Mouse (Mus musculus): ENCODE measurements at regions not wholly inside any gene's neighbourhood (a gene's known extent, or its start where the extent isn't known, plus 50 kb on each side); places are given as distances from the start of the nearest gene placed in this dataset.

DNA sequence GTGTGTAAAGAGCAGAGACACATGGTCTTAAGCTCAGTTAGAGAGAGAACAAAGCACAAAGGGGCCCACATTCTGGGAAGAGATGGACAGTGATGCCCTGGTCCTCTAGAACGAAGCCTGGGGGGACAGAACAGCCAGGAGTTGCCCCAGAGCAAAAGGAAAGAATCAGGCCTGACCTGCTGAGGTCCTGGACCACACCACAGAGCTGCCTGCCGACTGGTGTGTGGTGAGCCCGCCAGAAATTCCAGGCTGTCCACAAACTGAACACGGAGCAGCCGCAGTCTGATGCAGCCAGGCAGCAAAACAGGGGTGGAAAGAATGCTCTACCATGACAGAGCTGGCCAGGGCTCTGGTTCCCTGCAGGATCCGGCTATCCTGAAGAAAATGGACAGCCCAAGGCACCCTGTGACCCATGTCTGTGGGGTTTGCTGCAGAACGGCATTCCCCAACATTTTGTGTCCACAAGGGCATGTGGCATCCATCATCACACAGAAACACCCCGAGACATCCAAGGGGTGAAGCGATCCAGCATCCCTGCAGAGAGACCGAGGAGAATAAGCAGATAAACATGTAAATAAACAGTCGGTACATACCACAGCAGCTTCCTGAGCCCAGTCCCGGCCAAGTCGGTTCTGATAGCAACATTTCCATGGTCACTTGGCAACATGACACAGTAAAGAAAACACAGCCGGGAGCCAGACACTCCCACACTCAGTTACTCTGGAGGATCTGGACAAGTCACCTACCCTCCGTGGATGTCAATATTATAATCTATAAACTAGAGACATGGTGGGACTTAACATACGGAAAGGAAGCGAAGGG is 65.3 kb upstream of the Pomp start:
- no peak overlapping the region for H3K27ac ChIP-seq
- no peak overlapping the region for H3K9ac ChIP-seq
- H3K9me3 ChIP-seq = no peaks in the 10 kb centered on the region
- H3K4me2 ChIP-seq (replicated peaks) = no peak overlapping the region
- no peaks in the 10 kb centered on the region for H3K36me3 ChIP-seq
- H3K4me3 ChIP-seq = no peak overlapping the region
- ATAC-seq (ENCODE audit: low FRiP score, low read depth) = no peak
- no peaks in the 10 kb centered on the region for H3K27me3 ChIP-seq
- no peaks in the 10 kb centered on the region for H3K4me1 ChIP-seq
- 77% methylated on average over 17 of the region's 17 CpGs for WGBS

DNA sequence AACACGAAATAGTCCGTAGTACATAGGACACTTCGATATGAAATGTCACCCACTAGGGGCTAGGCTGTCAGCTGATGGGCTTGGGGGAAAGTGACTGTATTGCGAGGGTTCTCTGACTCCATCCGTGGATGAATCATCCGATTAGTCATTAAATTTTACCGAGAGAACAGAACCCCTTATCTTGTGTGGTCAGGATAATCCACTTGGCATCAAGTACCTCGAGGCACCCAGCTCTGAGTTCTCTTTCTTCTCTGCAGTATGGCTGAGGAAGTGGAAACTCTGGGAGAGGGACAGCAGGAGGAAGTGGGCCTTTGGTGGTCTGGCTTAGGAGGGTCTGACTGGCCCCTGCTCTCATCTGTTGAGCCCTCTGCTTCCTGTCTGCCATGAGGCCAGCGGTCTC is 67.2 kb upstream of the Pomp start:
- H3K27ac ChIP-seq = no peak overlapping the region
- H3K4me1 ChIP-seq = no peaks in the 10 kb centered on the region
- 75% methylated on average over 9 of the region's 9 CpGs for WGBS
- H3K9me3 ChIP-seq = no peaks in the 10 kb centered on the region
- ATAC-seq (ENCODE audit: low FRiP score, low read depth) = no peak
- H3K36me3 ChIP-seq = no peaks in the 10 kb centered on the region
- H3K27me3 ChIP-seq = no peaks in the 10 kb centered on the region
- no peak overlapping the region for H3K4me2 ChIP-seq (replicated peaks)
- no peak overlapping the region for H3K4me3 ChIP-seq
- no peak overlapping the region for H3K9ac ChIP-seq

DNA sequence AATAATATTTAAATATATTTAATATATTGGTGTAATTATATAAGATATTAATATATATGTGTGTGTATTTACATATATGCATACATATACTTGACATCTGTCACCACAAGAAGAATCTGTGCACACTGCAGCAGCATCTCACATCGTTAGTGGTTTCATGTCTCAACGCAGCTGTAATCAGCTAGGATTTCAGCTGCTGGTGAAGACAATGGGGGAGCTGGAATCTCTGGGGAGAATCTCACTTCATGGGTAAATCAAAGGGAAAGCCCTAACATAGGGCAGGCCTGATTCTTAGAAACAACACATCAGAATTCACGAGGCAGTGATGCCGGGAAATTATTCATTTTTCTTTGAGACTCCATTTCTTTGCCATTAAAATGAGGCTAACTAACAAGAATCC is 66.8 kb upstream of the Flt1 start:
- no peaks in the 10 kb centered on the region for H3K27me3 ChIP-seq
- no peaks in the 10 kb centered on the region for H3K36me3 ChIP-seq
- no peak overlapping the region for H3K27ac ChIP-seq
- H3K4me2 ChIP-seq (replicated peaks) = no peak overlapping the region
- no peak overlapping the region for H3K9ac ChIP-seq
- no peak overlapping the region for H3K4me3 ChIP-seq
- ATAC-seq (ENCODE audit: low FRiP score, low read depth) = no peak
- 76% methylated on average over 4 of the region's 4 CpGs for WGBS
- no peaks in the 10 kb centered on the region for H3K4me1 ChIP-seq
- H3K9me3 ChIP-seq = no peaks in the 10 kb centered on the region

DNA sequence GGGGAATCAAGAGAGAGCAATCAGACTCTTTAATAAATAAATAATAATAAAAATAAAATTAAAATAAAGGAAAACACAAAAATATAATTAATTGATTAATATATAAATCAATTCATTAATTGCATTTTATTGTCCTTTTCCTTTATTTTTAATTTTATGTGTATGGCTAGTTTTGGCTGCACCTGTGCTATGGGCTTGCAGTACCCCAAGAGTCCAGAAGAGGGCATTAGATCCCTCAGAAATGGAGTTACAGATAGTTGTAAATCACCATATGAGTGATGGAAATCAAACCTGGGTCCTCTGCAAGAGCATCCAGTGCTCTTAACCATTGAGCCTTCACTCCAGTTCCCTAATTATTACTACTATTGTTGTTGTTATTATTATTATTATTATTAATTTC is 65.3 kb upstream of the Flt1 start:
- Histone ChIP-seq H3K9ac (no peak overlapping the region), H3K27ac (no peak overlapping the region), H3K27me3 (no peaks in the 10 kb centered on the region)

DNA sequence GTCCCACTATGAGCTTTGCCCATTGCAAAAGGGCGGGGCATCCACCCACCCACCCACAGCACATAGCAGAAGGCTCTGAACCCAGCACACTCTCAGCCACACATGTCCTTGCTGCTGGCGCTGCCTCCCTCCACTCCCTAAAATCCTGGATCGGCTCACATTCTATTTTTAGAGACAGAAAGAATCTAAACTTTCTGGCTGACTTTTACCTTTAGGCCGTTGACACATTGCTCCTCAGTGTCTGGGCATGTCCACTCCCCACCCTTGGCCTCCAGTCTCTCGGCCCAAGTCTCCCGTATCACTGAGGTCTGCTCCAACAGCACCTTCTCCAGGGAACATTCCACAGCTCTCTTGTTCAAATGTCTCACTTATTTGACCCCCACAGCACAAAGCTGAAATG is 62.7 kb upstream of the Flt1 start:
- ATAC-seq (ENCODE audit: low FRiP score, low read depth) = no peak
- no peaks in the 10 kb centered on the region for H3K4me1 ChIP-seq
- no peak overlapping the region for H3K4me3 ChIP-seq
- 70% methylated on average over 6 of the region's 6 CpGs for WGBS
- H3K9me3 ChIP-seq = no peaks in the 10 kb centered on the region
- no peaks in the 10 kb centered on the region for H3K36me3 ChIP-seq
- no peak overlapping the region for H3K9ac ChIP-seq
- no peak overlapping the region for H3K4me2 ChIP-seq (replicated peaks)
- H3K27me3 ChIP-seq = no peaks in the 10 kb centered on the region
- H3K27ac ChIP-seq = no peak overlapping the region

More for the DNA sequence above, 65.3 kb upstream of the Flt1 start:
- Histone ChIP-seq H3K36me3 (no peaks in the 10 kb centered on the region), H3K4me3 (no peak overlapping the region), H3K4me2 (replicated peaks) (no peak overlapping the region), H3K4me1 (no peaks in the 10 kb centered on the region), H3K9me3 (no peaks in the 10 kb centered on the region)
- no peak for ATAC-seq (ENCODE audit: low FRiP score, low read depth)

DNA sequence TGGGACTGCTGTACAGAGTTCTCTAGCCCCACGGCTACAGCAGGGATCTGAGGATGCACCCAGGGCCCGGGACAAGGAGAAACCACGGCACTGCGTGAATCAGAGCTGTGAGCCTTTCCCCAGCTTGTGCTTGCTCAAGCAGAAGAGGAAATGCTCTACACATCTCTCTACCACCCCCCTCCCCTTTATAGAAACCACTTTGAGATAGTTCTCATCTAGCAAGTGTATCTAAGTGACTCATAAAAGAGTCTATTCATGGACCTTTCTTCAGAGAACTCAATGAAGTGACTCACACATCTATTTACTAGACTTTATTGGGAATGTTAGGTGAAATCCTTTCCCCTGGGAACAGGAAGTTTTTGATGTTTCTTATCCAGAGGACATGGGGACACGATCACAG is 61.0 kb upstream of the Flt1 start:
- no peak for ATAC-seq (ENCODE audit: low FRiP score, low read depth)
- H3K4me1 ChIP-seq = no peaks in the 10 kb centered on the region
- no peak overlapping the region for H3K27ac ChIP-seq
- no peak overlapping the region for H3K4me2 ChIP-seq (replicated peaks)
- H3K36me3 ChIP-seq = no peaks in the 10 kb centered on the region
- H3K9ac ChIP-seq = no peak overlapping the region
- no peaks in the 10 kb centered on the region for H3K27me3 ChIP-seq
- H3K9me3 ChIP-seq = no peaks in the 10 kb centered on the region
- 62% methylated on average over 5 of the region's 5 CpGs for WGBS
- H3K4me3 ChIP-seq = no peak overlapping the region

DNA sequence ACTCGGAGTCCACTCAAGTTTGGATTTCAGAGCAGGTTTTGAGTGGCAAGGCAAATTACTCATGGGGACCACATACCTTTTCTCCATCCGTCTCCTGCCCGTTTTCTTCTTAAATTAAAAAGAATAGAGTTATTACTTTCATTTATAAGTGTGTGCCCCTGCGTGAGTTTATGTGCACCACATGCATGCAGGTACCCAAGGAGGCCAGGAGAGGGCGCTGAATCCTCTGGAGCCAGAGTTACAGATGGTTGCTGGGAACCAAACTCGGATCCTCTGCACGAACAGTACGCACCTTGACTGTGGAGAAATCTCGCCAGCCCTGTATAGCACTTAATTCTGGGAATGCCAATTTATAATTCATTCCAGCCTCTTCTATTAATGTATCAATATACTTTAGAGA is 58.3 kb upstream of the Flt1 start:
- Histone ChIP-seq H3K36me3 (no peaks in the 10 kb centered on the region), H3K27me3 (no peaks in the 10 kb centered on the region), H3K4me3 (no peak overlapping the region), H3K4me2 (replicated peaks) (no peak overlapping the region), H3K27ac (no peak overlapping the region), H3K9ac (no peak overlapping the region), H3K4me1 (no peaks in the 10 kb centered on the region), H3K9me3 (no peaks in the 10 kb centered on the region)
- 93% methylated on average over 9 of the region's 9 CpGs for WGBS
- no peak for ATAC-seq (ENCODE audit: low FRiP score, low read depth)

DNA sequence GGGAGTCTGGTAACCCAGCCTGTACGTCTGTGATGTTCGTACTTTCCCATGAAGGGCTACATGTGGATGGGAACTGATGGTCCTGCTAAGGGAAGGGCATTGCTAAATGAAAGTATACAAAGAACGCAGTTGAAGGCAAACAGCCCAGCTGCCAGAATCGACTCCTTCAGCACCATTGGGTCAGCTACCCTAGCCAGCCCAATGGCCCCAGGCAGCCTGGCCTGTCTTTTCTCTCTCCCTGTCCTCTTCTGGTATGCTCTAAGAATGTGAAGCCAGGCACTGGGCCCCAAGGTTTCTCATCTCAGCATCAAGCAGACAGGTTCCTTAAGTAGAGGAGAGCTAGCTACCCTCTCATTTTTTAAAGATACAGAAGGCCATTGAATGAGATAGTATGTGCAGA is 57.7 kb upstream of the Flt1 start:
- Histone ChIP-seq H3K36me3 (no peaks in the 10 kb centered on the region), H3K9me3 (no peaks in the 10 kb centered on the region), H3K4me1 (peaks cover 6% of the 10 kb centered on the region), H3K27ac (no peak overlapping the region), H3K9ac (no peak overlapping the region), H3K27me3 (no peaks in the 10 kb centered on the region), H3K4me3 (no peak overlapping the region), H3K4me2 (replicated peaks) (no peak overlapping the region)
- no peak for ATAC-seq (ENCODE audit: low FRiP score, low read depth)
- WGBS = 74% methylated on average over 4 of the region's 4 CpGs

DNA sequence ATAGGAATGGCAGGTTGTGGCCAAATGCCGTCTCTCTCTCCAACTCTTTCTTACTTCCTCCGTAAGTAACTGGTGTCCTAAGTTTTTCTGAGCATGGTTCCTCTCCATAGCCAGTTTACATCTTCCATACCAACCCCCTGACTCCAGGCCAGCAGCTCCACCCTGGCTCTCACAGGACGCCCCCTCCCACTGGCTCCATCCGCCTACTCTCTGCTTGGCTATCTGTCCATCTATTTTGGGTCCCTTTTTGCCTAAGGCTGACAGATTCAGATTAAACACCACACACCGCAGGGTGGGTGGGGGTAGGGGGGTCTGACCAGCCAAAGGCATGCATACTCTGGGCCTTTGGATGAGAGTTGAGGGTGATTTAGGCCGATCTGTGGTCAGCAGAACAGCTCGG is 57.0 kb upstream of the Flt1 start:
- H3K27me3 ChIP-seq = no peaks in the 10 kb centered on the region
- no peak overlapping the region for H3K27ac ChIP-seq
- H3K36me3 ChIP-seq = no peaks in the 10 kb centered on the region
- no peak overlapping the region for H3K4me3 ChIP-seq
- H3K4me1 ChIP-seq = peaks cover 14% of the 10 kb centered on the region
- no peak overlapping the region for H3K4me2 ChIP-seq (replicated peaks)
- H3K9ac ChIP-seq = no peak overlapping the region
- ATAC-seq (ENCODE audit: low FRiP score, low read depth) = no peak
- 54% methylated on average over 7 of the region's 7 CpGs for WGBS
- H3K9me3 ChIP-seq = no peaks in the 10 kb centered on the region

DNA sequence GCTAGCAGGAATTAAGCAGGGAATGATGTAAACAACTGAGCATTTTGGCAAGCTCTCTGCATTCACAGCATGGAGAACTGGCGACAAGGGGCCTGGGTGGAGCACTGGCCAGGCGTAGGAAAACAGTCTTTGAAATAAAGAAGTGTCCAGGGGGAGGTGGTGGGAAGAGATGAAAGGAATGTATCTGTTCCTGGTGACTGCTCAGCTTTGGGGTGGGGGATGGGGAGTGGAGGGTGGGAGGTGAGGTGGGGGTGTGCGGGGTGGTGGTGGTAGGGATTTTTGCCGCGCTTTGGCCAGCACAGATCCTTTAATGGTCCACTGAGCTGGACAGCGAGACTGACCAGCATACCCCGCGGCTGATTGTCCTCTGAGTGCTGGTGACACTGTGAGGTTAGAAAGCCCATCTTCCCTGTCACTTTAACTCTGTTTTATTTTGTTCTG is 56.5 kb upstream of the Flt1 start:
- no peak overlapping the region for H3K4me2 ChIP-seq (replicated peaks)
- no peak overlapping the region for H3K9ac ChIP-seq
- peaks cover 18% of the 10 kb centered on the region for H3K4me1 ChIP-seq
- H3K27ac ChIP-seq = no peak overlapping the region
- WGBS = 15% methylated on average over 8 of the region's 8 CpGs
- no peaks in the 10 kb centered on the region for H3K27me3 ChIP-seq
- no peak for ATAC-seq (ENCODE audit: low FRiP score, low read depth)
- H3K36me3 ChIP-seq = no peaks in the 10 kb centered on the region
- H3K4me3 ChIP-seq = no peak overlapping the region
- no peaks in the 10 kb centered on the region for H3K9me3 ChIP-seq

DNA sequence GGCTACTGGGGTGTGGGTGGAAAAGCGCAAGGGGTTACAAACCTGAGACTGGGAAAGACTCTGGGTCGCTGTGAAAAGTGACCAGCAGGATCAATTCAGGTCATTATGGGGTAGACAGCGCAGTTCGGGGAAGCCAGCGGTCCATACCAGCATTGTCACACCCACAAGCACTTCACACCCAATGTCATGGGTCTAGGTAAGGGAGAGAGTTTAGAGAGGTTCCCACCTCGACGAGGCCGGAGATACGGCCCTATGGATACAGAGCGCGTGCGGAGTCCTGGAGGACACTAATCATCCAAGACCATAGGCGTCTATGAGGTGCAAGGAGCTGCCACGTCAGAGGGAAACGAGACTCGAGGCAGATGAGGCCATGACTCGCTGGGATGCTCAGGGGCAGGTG is 55.4 kb upstream of the Flt1 start:
- Histone ChIP-seq H3K9ac (no peak overlapping the region), H3K4me2 (replicated peaks) (no peak overlapping the region), H3K27me3 (no peaks in the 10 kb centered on the region), H3K27ac (no peak overlapping the region), H3K36me3 (no peaks in the 10 kb centered on the region), H3K4me3 (no peak overlapping the region), H3K9me3 (no peaks in the 10 kb centered on the region), H3K4me1 (peaks cover 18% of the 10 kb centered on the region)
- 92% methylated on average over 17 of the region's 17 CpGs for WGBS
- no peak for ATAC-seq (ENCODE audit: low FRiP score, low read depth)

DNA sequence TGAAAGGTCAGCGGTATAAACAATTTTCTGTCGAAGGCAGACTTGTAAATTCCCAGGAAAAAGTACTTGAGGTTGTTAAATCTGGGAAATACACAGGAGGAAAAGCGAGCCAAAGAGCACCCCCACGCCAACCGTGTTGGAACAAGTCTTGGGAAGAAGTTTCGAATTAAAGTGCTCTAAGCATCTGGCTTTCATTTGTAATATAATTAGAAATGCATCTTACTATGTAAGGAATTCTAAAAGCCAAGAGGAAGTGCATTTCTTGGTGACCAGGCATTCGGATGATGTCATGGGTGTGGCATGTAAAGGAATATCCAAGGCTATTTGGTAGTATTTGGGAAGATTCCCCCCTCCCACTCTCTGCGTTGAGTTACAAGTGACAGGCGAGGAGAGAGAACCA is 52.7 kb upstream of the Flt1 start:
- WGBS = 29% methylated on average over 9 of the region's 9 CpGs
- peak overlapping the region; percentile 75; the same call in 1 of the 2 replicates for H3K27ac ChIP-seq

More for the DNA sequence above, 52.7 kb upstream of the Flt1 start:
- no peaks in the 10 kb centered on the region for H3K27me3 ChIP-seq
- H3K4me3 ChIP-seq = no peak overlapping the region
- H3K4me2 ChIP-seq (replicated peaks) = no peak overlapping the region; the same call in 1 of the 2 replicates
- H3K36me3 ChIP-seq = no peaks in the 10 kb centered on the region
- H3K4me1 ChIP-seq = peaks cover 18% of the 10 kb centered on the region
- H3K9ac ChIP-seq = no peak overlapping the region
- peak; percentile 66; the same call in 1 of the 2 replicates for ATAC-seq (ENCODE audit: low FRiP score, low read depth)
- H3K9me3 ChIP-seq = peaks cover 6% of the 10 kb centered on the region; the same call in 1 of the 2 replicates
